Mouse (Mus musculus): ENCODE measurements around the gene Rsrp1.

The Rsrp1 gene

DNA sequence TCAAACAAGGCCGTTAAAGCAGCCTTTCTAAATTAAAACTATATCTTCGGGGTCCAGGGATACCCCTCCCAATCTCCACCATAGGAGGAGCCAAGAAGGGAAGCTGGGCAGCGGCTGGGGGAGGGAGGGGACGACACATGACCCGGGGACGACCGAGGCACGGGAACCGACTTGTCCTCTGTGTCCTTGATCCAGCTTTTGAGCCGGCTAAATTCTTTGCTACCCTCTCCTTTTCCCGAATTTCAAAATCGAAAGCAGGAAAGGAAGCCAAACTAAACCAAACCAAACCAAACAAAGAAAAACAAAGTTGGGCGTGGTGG is 507 bp upstream of the Rsrp1 start:
- no peak for DNase-seq

DNA sequence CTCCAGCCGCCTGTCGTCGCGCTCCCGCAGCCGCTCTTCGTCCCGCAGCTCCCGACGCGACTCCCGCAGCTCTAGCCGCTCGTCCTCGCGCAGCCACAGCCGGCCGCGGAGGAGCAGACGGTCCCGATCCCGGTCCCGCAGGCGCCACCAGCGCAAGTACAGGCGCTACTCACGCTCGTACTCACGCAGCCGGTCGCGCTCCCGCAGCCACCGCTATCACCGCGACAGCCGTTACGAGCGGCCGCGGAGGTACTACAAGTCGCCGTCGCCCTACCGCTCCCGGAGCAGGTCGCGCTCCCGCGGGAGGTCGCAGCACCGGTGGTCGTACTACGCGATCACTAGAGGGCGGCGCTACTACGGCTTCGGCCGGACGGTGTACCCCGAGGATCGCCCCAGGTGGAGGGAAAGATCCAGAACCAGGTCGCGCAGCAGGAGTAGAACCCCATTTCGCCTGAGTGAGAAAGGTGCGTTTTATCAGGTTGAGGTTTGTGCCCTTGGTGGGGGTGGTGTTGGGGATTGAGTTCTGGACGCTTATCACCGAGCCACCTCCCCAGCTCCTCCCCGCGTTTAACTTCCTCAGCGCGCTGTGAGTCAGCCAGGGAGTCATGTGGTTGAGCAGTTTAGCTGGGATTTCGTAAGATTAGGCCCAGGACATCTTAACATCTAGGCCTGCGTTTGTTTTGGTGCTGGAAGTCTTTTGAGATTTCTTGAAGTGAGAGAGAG is 788 bp downstream of the Rsrp1 start:
- no peak for DNase-seq

DNA sequence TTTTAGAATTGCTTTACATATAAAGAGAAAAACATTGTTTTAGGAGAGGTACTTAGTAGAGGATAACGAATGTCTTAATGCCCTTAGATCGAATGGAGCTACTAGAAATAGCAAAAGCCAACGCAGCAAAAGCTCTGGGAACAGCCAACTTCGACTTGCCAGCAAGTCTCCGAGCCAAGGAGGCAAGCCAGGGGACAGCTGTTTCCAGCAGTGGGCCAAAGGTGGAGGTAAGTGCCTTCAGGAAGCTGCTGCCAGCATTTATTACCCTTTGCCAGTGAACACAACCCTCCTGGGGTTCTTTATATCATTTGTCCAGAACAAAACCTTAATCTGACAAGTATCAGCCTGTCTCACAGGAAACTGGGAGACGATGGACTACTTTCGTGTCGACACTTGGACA is 1.8 kb downstream of the Rsrp1 start:
- no peak for DNase-seq

DNA sequence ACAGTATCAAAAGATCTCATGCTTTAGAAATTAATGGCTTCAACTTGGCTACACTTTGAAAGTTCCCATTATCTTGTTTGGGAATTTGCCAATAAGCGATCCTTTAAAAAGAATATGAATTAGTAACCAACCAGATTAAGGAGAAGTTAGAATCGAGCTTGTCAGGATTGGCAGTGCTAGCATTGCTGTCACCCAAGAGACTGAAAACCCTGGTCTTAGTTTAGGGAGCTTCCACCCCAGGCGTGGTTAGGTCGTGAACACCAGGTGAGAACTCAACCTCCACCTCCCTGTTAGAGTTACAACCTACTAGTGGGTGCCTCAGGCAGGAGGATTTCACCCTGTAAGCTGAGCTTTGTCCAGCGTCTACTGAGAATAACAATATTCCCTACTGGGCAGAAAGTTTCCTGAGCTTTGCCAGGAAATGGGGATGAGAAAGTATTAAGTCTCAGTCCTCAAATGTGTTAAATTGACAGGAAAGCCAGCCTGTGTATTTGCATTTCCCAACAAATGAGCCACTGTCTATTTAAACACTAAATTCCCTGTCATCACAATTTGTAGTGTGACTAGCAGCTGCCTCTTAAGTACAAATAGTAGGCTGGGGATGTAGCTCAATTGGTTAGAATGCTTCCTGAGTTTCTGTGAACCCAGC is 4.5 kb downstream of the Rsrp1 start:
- DNase-seq: no peak

DNA sequence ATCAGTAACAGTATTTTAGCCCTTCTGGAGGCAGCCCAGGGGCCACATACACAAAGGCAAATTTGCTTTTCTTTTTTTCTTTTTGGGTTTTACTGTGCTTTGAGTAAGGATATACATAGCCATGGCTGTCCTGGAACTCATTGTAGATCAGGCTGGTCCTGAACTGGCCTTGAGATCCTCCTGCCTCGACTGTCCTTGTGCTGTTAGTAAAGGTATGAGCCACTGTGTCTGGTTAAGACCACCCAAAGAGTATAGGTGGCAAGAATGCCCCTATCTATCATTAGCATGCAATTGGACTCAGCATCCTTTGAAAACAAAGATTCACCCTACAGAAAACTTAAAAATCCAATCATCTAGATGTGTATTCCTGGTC is 5.1 kb downstream of the Rsrp1 start:
- no peak for DNase-seq

DNA sequence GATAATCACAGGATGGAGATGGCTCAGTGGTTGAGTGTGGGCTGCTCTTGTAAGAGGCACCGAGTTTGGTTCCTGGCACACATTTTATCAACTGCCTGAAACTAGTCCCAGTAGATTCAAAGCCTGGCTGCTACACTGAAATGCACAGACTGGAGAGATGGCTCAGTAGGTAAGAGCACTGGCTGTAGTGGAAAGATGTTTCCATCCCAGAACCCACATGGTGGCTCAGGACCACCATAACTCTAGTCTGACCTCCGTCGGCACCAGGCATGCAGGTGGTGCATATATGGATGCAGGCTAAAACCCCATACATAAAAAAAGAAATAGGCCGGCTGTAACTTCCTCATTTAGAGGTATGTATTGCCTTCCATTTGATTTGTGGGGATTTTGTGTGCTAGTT is 6.1 kb downstream of the Rsrp1 start:
- peak; percentile 23 for DNase-seq

DNA sequence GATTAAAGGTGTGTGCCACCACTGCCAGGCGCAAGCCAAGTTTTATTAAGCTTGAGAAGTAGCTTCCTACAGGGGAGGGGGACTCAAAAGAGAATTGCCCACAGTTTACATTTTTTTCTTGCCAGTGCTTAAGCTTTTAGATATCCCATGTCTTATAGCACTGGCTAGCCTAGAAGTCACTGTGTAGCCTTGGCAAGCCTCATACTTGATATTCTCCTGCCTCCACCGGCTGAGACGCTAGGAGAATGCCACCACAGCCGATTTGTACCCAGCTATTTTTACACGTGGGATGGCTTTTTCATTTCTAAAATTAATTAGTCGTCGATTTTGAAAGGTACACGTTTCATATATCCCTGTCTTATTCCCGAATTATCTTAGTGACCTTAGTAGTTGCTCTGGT is 6.8 kb downstream of the Rsrp1 start:
- peak; percentile 56 for DNase-seq

DNA sequence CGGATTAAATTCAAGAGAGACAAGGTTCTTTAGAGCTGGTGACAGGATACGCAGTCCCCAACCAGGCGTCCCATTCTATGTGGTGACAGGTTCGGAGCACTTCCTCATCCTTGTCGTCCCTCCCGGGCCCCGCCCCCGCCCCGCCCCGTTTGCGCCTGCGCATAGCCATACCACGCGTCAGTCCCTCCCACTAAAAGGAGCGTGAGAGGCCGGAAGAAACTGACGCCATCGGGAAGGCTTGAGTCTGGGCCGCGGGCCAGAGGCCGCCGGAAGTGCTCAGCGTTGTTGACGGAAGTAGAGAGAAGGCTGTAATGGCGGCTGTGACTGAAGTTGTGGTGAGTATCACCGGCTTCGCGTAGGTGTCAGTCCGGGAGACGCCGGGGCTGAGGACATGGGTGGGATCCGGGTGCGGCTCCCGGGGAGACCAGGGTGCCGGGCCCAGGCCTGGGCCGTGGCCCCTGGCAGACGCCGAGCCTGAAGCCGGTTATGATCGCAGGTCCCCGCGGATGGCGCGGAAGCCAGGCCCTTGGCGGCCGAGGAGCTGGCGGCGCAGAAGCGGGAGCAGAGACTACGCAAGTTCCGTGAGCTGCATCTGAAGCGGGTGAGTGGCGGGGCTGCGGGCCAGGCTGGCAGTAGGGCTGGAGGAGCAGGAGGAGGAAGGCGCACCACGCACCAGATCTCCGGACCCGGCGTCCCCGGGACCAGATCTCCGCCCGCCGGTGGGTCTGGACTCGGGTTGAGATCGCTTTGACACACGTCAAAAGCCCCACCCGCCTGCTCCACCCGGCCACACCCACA is 7.5 kb downstream of the Rsrp1 start, which contains the start of gene Syf2:
TSS of gene Syf2 (plus strand) at position 215 of the 798 bp plus-strand sequence.
- peak; percentile 95 for DNase-seq

DNA sequence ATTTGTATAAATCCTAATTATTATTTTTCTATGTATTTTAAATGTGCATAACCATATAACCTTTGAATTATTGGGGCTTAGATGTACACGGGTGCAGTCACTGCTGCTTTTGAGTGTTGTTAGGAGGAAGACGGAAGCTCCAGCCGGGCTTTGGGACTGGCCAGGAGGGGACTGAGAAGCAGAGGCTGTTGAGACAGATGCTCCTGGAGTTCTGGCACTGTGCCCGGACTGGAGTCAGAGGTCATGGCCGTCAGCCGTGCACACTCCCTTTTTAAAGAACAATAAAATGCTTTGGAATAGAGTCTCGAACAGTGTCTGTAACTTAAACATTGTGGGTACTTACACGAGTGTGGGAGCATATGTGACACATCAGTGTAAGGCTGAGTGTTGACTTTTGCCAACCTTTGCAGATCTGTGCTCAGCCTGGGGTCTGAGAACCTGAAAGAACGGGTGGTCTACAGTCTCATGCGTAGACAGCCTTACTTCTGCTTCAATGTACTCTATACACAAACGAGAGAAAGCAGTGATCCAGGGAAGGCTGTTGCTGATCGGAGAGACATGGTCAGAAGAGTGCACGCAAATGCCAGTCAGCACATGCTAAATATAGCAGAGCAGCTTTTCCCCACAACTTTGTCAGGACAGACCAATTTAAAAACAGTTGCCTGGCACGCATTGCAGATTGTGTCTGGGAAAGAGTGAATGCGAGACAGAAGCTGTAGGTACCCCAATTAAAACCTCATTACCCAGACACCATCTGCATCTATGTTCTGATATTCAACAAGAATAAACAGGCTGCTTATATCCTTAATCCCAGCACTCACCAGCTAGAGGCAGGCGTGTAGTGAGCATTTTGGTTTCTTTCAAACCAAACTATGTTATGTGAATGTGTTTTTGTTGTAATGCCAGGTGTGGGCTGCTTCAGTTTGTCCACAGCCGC is 14.1 kb downstream of the Rsrp1 start:
- no peak for DNase-seq

DNA sequence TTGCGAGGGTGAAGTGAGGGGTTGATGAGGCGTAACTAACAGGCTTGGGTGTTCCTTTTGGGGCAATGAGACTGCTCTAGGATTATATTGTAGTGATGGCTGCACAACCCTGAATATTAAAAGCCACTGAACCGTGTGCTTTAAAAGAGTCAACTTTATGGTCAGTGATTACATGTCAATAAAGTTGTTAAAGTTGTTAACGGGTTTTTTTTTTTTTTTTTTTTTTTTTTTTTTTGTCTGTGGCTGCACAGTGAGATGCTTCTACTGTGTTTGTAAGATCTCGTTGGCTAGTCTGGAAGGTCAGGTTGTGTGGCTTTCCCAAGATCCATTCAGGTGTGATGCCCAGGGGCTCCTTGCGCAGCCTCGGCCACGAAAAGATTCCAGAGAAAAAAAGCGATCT is 16.5 kb downstream of the Rsrp1 start:
- no peak for DNase-seq

DNA sequence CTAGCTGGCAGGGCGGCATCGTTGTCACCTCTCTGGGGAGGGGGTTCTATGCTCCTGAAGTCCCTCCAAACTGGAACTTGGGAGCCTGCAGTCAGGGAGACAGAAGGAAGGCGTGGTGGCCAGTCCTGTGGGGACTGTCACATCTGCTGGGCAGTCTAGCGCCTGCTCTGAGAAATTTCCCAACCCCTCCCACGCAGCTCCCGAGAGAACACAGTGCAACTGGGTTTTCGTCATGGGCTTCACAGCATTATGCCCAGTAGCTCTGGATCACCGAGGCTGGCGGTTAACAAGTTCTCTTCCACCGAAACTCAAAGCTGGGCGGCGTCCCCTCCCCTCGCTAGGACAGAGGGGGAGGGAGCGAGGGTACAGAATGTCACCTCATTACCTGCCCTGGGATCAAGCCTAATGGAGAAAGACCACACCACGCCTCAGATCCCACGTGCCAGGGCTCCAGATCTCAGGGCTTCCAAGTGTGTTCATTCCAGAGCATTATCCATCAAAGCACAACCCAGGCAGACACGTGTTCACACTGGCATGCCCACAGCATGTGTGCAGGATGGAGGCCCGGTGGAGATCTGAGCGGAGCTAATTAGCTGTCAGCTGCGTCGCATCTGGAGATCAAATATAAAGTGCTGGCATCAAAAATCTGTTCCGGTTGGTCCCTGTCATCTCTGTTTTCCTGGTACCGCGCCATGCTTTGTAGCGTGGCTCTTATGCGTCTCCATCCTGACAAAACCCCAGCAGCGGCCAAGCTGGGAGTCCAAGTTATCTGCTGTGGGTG is 20.6 kb downstream of the Rsrp1 start:
- DNase-seq: no peak

DNA sequence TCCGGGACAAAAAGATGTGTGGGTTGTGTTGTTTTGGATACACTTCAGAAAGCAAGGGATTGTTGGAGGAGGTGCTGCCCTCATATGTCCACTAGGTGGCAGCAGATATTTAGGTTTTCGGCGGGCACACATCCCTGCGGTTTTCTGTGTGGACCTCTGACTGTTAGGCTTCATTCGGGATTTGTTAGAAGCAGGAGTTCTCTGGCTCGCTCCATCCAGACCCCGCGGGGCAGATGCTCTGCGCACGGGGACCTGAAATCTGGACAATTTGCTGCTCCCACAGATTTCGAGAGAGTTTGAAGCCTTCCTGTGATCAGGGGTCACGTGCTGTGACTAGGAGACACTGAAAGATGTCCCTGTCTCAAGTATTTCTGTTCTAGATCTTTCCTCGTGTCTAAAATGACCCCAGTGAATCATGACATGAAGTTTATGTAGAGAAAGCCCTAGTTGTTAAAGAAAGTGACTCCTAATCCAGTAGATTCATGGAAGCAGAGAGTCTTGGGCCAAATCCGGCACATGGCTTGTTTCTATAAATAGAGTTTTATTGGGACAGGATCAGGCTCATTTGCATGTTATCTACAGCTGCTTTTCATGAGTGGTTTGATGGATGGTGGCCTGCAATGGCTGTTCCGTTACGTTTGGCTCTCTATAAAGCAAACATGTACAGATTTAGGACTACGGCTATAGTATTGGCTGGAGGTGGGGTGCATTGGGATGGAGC is 22.8 kb downstream of the Rsrp1 start:
- DNase-seq: peak; percentile 85

DNA sequence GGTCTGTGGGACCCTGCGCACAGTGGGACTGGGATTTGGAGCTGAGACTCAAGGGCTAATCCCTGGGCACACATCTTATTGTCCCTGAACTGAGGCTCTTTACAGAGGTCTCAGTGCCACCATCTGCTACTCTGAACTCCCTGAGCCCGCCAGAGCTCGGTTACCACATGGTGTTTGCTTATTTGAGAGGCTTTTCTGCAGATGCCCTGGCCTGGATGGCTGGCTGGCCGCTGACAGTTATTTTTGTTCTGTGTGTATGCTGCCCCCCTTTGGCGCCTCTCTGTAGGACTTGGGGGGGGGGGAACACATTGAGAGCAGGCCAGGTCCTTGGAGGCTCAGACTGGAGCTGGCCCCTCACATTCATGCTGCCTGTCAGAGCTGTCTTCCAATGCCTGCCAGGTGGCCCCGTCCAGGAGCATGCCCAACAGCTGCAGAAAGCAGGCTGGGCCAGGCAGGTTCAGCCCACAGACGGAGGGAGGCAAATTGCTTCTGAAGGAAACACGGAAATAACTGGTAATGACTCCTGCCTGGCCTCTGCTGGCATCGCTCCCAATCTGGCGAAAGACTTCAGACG is 27.2 kb downstream of the Rsrp1 start:
- DNase-seq: no peak

DNA sequence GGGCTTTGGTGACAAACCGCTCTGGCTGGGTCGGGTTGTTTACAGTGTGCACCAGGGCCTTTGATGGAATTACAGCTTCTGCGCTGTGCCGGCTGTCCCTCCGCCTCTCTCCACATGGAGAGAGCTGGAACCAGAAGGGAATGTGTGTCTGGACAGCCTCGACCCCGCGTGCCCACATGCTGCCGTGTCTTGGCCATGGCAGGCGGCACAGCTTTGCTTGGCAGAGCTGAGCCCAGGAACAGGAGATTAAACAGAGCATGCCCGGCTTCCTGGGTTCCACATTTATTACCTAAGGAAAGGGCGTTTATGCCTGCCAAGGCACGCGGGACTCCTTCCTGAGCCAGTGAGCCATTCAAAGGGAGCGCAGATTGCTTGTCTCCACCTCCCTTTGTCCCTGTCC is 31.1 kb downstream of the Rsrp1 start:
- DNase-seq: peak; percentile 72

DNA sequence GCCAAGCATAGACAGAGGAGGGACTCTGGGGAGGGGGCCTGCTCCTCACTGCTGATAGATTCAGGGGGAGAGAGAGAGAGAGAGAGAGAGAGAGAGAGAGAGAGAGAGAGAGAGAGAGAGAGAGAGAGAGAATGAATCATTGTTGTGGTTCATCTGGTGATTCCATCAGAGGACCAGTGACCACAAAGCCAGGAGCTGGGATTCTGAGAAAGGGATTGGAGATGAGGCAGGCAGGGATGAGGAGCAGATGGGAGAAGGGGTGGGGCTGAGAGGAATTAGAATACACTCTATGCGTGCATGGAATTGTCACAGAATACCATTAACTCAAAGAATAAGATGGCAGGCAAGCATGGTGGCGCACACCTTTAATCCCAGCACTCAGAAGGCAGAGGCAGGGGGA is 31.8 kb downstream of the Rsrp1 start:
- no peak for DNase-seq

DNA sequence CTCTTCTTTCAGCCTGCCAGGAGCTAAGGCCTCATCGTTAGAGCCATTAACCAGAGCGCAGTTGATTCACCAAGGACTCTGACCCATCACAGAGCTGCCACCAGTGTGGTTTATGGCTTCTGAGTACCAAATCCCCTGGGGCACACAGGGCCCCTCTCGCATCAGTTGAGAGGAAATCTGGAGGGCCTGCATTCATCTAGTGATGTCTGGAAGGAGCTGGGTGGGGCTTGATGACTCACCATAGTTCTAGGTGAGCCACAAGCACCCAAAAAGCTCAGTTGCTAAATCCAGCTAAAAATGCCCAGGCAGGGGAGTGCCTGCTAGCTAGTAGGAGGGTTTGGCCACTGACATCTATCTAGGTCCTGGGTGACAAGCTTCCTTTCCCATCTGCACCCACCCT is 32.5 kb downstream of the Rsrp1 start:
- DNase-seq: no peak

DNA sequence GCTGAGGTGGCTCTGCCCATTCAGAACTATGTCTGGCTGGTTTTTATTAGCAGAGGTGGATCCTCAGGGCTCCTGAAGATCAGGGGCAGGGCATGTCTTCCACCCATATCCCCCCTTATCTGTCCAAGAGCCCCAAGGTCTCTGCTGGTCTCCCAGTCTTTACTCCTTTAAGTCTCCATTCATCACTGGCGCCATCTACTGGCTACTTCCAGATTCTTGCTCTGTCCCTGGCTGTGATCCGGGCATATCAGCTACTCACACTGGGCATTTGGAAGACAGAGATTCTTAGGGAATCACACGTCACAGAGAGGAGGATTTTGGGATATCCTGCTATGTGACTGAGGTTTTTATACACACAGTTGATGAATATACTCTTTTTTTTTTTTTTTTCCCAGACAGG is 32.9 kb downstream of the Rsrp1 start:
- DNase-seq: peak; percentile 75

DNA sequence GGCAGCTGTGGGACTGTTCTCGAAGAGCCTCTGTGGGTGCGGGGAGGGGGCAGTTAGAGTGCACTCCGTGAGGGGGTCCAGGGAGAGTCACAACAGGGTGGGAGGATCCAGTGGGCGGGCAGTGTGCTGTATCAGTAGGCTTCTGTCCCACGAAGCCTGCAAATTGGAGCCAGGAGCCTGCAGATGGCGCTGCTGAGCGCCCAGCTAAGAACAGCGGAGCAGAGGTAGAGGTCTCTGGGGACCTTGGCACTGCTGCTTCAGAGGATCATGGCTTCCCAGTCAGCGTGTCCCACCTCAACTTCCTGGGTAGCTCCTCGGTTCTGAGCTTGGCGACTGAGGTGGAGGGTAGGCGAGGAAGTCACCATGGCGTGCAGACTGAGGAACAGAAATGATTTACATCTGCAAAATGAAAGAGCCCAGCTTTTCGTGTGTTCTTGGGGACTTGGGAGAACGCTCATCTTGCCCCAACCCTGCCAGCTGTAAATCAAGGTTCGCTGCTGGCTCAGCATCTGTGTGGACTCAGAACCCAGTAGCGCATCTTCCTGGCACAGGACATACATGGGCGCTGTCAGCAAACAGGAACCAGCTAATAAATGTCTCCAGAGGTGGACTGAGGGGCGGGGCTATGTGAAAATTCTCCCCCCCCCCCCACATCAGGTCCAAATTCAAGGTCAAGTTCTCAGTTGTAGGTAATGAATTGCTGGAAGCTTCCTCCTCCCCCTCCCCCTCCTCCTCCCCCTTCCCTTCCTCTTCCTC is 39.8 kb downstream of the Rsrp1 start:
- DNase-seq: no peak

DNA sequence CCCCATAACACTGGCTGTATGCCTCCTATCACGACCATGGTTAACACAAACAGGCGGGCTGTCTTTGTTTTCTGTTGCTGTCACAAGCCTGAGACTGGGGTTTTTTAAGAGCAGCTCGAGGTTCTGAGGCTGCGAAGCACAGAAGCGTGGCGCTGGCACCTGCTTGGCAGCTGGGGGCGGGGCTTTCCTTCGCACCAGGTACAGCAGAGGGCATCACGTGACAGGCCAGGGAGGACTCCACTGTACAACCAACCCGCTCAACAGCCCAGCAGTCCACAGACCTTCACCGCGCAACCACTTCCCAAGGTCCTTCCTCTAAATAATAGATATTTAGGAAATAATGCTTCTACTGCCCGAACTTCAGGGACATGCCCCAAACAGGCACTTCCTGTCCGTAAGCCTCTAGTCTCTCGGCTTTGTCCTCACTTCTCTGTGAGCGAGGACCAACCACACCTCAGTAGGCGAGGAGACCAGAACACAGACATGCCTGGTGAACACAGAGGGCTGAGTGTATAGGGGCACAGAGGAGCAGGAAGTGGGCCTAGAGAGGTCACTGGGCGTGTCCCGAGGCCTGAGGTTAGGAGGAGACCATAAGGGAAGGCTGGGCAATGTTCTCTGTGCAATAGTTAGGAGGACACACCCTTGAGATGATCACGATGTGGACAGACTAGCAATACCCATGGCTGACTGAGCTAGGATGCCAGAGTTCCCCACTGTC is 44.7 kb downstream of the Rsrp1 start:
- DNase-seq: no peak

DNA sequence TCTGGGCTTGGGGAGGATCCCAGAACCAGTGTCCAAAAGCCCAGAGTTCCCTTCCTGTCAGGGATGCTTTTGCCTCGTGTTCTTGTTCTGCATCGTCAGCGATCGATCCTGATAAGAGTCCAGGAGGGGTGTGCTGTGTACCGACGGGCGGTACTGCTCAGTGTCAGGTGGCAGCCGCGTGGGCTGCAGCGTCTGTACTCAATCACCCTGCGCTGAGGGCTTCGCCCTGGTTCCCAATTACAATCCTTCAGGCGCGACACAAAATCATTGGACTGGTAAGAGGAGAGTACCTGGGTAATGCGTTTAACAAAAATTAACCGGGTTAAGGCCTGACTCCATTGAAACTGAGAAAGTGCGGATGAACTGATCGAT is 45.2 kb downstream of the Rsrp1 start:
- DNase-seq: no peak

Data from cerebellum, adult 9-10 months (tissue).